Mouse (Mus musculus): Measurements from ENCODE around the gene E130114P18Rik. TPM values are rescaled to one million over a fixed set of nuclear protein-coding genes. Genes with fewer than 3 reads are reported as not detected.

The E130114P18Rik gene
- total RNA-seq, 2 experiments from 2014 or later, result 0.26 to 0.27 TPM

- DNase-seq (ENCODE audit: low spot score in 2 of 2), result peak; percentile 69 to 76
Measured at GRCm38 (mm10) chr4:97757207-97757977, 20.5 kb downstream of the E130114P18Rik start.

- DNase-seq (ENCODE audit: low spot score in 2 of 2), result peak; percentile 66 to 72
Measured at GRCm38 (mm10) chr4:97754241-97754640, 23.6 kb downstream of the E130114P18Rik start.

GRCm38 (mm10) chr4:97753521-97753920, 24.4 kb downstream of the E130114P18Rik start:
- DNase-seq (ENCODE audit: low spot score in 2 of 2), result no peak

GRCm38 (mm10) chr4:97752276-97753010, 25.4 kb downstream of the E130114P18Rik start:
- no peak for DNase-seq (ENCODE audit: low spot score in 2 of 2)

GRCm38 (mm10) chr4:97751483-97752251, 26.2 kb downstream of the E130114P18Rik start:
- DNase-seq (ENCODE audit: low spot score in 2 of 2), result peak; percentile 74 to 76

GRCm38 (mm10) chr4:97751030-97751482, 26.8 kb downstream of the E130114P18Rik start:
- DNase-seq (ENCODE audit: low spot score in 2 of 2), result peak; percentile 90 to 93

GRCm38 (mm10) chr4:97750401-97750800, 27.5 kb downstream of the E130114P18Rik start:
- DNase-seq (ENCODE audit: low spot score in 2 of 2), result no peak

GRCm38 (mm10) chr4:97746106-97746900, 31.6 kb downstream of the E130114P18Rik start:
- no peak for DNase-seq (ENCODE audit: low spot score in 2 of 2)

GRCm38 (mm10) chr4:97745296-97746105, 32.4 kb downstream of the E130114P18Rik start:
- peak; percentile 76 to 77 for DNase-seq (ENCODE audit: low spot score in 2 of 2)

- no peak for DNase-seq (ENCODE audit: low spot score in 2 of 2)
Measured at GRCm38 (mm10) chr4:97743932-97744331, 33.9 kb downstream of the E130114P18Rik start.

- DNase-seq (ENCODE audit: low spot score in 2 of 2), result no peak
Measured at GRCm38 (mm10) chr4:97733392-97733791, 44.5 kb downstream of the E130114P18Rik start.

GRCm38 (mm10) chr4:97730416-97730815, 47.5 kb downstream of the E130114P18Rik start:
- DNase-seq (ENCODE audit: low spot score in 2 of 2), result no peak

GRCm38 (mm10) chr4:97729999-97730398, 47.9 kb downstream of the E130114P18Rik start:
- DNase-seq (ENCODE audit: low spot score in 2 of 2), result no peak

GRCm38 (mm10) chr4:97728520-97728919, 49.4 kb downstream of the E130114P18Rik start:
- no peak for DNase-seq (ENCODE audit: low spot score in 2 of 2)

GRCm38 (mm10) chr4:97723374-97723773, 54.5 kb downstream of the E130114P18Rik start:
- DNase-seq (ENCODE audit: low spot score in 2 of 2), result no peak

- DNase-seq (ENCODE audit: low spot score in 2 of 2), result no peak
Measured at GRCm38 (mm10) chr4:97722666-97723065, 55.2 kb downstream of the E130114P18Rik start.

- DNase-seq (ENCODE audit: low spot score in 2 of 2), result no peak
Measured at GRCm38 (mm10) chr4:97714616-97715015, 63.3 kb downstream of the E130114P18Rik start.

GRCm38 (mm10) chr4:97714101-97714615, 63.7 kb downstream of the E130114P18Rik start:
- no peak for DNase-seq (ENCODE audit: low spot score in 2 of 2)

GRCm38 (mm10) chr4:97712547-97712946, 65.3 kb downstream of the E130114P18Rik start:
- no peak for DNase-seq (ENCODE audit: low spot score in 2 of 2)
